Mouse (Mus musculus) hindbrain, embryonic 16.5 days (tissue): ENCODE data around the gene Tmem63c. TPM values are rescaled to one million over a fixed set of nuclear protein-coding genes. Genes with fewer than 3 reads are reported as not detected.
A peak's percentile ranks its signal among the peaks of the same experiment; 100 is the strongest.

Source experiments
- ATAC-seq: fragments of 200-750 bp; cut with Nextera tagmentation; 2 replicates; pipeline ENCODE4 v1.8.0; 2017; ENCODE audit warnings: moderate TSS enrichment, moderate library complexity
- H3K27ac ChIP-seq: fragments of 300-500 bp; sonication (generic); 2 replicates; pipeline ENCODE4 v1.5.1; 2014; ENCODE audit warnings: low read depth, mild to moderate bottlenecking, control low read depth, low read length, moderate library complexity
- H3K27me3 ChIP-seq: fragments of 300-500 bp; sonication (generic); replicated peaks from 2 replicates; pipeline ENCODE4 v1.6.1; 2014; ENCODE audit warnings: low read length; ENCODE audit not compliant: control insufficient read depth, insufficient read depth
- H3K36me3 ChIP-seq: fragments of 300-500 bp; sonication (generic); 2 replicates; pipeline ENCODE4 v1.6.1; 2014; ENCODE audit warnings: mild to moderate bottlenecking, low read length, moderate library complexity, mixed read lengths; ENCODE audit not compliant: control insufficient read depth, insufficient read depth
- H3K4me1 ChIP-seq: fragments of 300-500 bp; sonication (generic); 2 replicates; pipeline ENCODE4 v1.6.1; 2014; ENCODE audit warnings: low read depth, low read length; ENCODE audit not compliant: control insufficient read depth, insufficient read depth
- H3K4me2 ChIP-seq: fragments of 300-500 bp; sonication (generic); 2 replicates; pipeline ENCODE4 v1.6.1; 2014; ENCODE audit warnings: mild to moderate bottlenecking, low read length, control low read depth, moderate library complexity
- H3K4me3 ChIP-seq: fragments of 300-500 bp; sonication (generic); 2 replicates; pipeline ENCODE4 v1.5.1; 2014; ENCODE audit warnings: mild to moderate bottlenecking, low read length, control low read depth, moderate library complexity
- H3K9ac ChIP-seq: fragments of 300-500 bp; sonication (generic); 2 replicates; pipeline ENCODE4 v1.6.1; 2014; ENCODE audit warnings: low read depth, mild to moderate bottlenecking, control low read depth, low read length, moderate library complexity
- H3K9me3 ChIP-seq: fragments of 300-500 bp; sonication (generic); 2 replicates; pipeline ENCODE4 v1.6.1; 2014; ENCODE audit warnings: mild to moderate bottlenecking, low read length, moderate library complexity; ENCODE audit not compliant: control insufficient read depth
- WGBS: fragments of 180-500 bp; shearing (Covaris S2); extraction: QIAGEN DNeasy Blood & Tissue Kit; methylation state at CpG from one replicate; pipeline ENCODE4 v1.1.7; 2014; 5-methylcytosine and 5-hydroxymethylcytosine counted together
- polyA plus RNA-seq: library from polyadenylated mRNA; unstranded; fragments of >200 nt; fragmentation: Nextera tagmentation; extraction: Ambion mirVana; gene quantifications from 2 replicates; pipeline ENCODE4 v1.2.1, GENCODE M21; 2015

The Tmem63c gene
- polyA plus RNA-seq, 1 experiment from 2014 or later: 11.0 TPM

GRCm38 (mm10) chr12:87017041-87017440 lies 4.1 kb upstream of the Tmem63c start:
- Histone ChIP-seq H3K4me1 (no peaks in the 10 kb centered on the region), H3K9me3 (no peaks in the 10 kb centered on the region), H3K36me3 (no peaks in the 10 kb centered on the region), H3K4me2 (no peak overlapping the region), H3K9ac (no peak overlapping the region), H3K4me3 (no peak overlapping the region), H3K27ac (no peak overlapping the region), H3K27me3 (no peaks in the 10 kb centered on the region)
- ATAC-seq: no peak
- WGBS: 42% methylated on average over 3 of the region's 3 CpGs

GRCm38 (mm10) chr12:87018756-87019155 lies 2.4 kb upstream of the Tmem63c start:
- no peak for ATAC-seq
- Histone ChIP-seq H3K27me3 (no peaks in the 10 kb centered on the region), H3K27ac (no peak overlapping the region), H3K4me1 (no peaks in the 10 kb centered on the region), H3K4me2 (no peak overlapping the region), H3K9ac (no peak overlapping the region), H3K36me3 (no peaks in the 10 kb centered on the region), H3K4me3 (no peak overlapping the region), H3K9me3 (no peaks in the 10 kb centered on the region)
- WGBS: 80% methylated on average over 2 of the region's 2 CpGs

GRCm38 (mm10) chr12:87022006-87022405 lies 866 bp downstream of the Tmem63c start:
- no peak overlapping the region for H3K9ac ChIP-seq
- no peak for ATAC-seq
- H3K27me3 ChIP-seq: no peaks in the 10 kb centered on the region

GRCm38 (mm10) chr12:87023456-87023855 lies 2.3 kb downstream of the Tmem63c start:
- no peaks in the 10 kb centered on the region for H3K27me3 ChIP-seq
- no peaks in the 10 kb centered on the region for H3K9me3 ChIP-seq
- no peaks in the 10 kb centered on the region for H3K36me3 ChIP-seq
- H3K9ac ChIP-seq: no peak overlapping the region
- H3K4me2 ChIP-seq: no peak overlapping the region
- no peak overlapping the region for H3K4me3 ChIP-seq
- peaks cover 8% of the 10 kb centered on the region for H3K4me1 ChIP-seq
- WGBS: 74% methylated on average over 3 of the region's 3 CpGs
- no peak for ATAC-seq
- no peak overlapping the region for H3K27ac ChIP-seq

More at GRCm38 (mm10) chr12:87022006-87022405, 866 bp downstream of the Tmem63c start:
- WGBS: 81% methylated on average over 2 of the region's 2 CpGs
- Histone ChIP-seq H3K36me3 (no peaks in the 10 kb centered on the region), H3K27ac (no peak overlapping the region), H3K9me3 (no peaks in the 10 kb centered on the region), H3K4me1 (no peaks in the 10 kb centered on the region; the same call in 1 of the 2 replicates), H3K4me2 (no peak overlapping the region), H3K4me3 (no peak overlapping the region)

GRCm38 (mm10) chr12:87026109-87026870 lies 5.2 kb downstream of the Tmem63c start:
- H3K4me1 ChIP-seq: peaks cover 8% of the 10 kb centered on the region
- no peaks in the 10 kb centered on the region for H3K36me3 ChIP-seq
- H3K27me3 ChIP-seq: no peaks in the 10 kb centered on the region
- H3K27ac ChIP-seq: peak overlapping the region; percentile 82
- no peaks in the 10 kb centered on the region for H3K9me3 ChIP-seq
- peak; percentile 81 for ATAC-seq
- peak overlapping the region; percentile 57 for H3K4me3 ChIP-seq
- WGBS: 4% methylated on average over 30 of the region's 30 CpGs
- peak overlapping the region; percentile 84 for H3K9ac ChIP-seq
- H3K4me2 ChIP-seq: peak overlapping the region; percentile 65

- H3K36me3 ChIP-seq: no peaks in the 10 kb centered on the region
- no peak; the same call in 1 of the 2 replicates for ATAC-seq
- H3K27me3 ChIP-seq: no peaks in the 10 kb centered on the region
- H3K9me3 ChIP-seq: no peaks in the 10 kb centered on the region
- peak overlapping the region; percentile 65 for H3K4me2 ChIP-seq
- peaks cover 8% of the 10 kb centered on the region for H3K4me1 ChIP-seq
- peak overlapping the region; percentile 57 for H3K4me3 ChIP-seq
- H3K9ac ChIP-seq: peak overlapping the region; percentile 84
- 16% methylated on average over 7 of the region's 8 CpGs for WGBS
- peak overlapping the region; percentile 82 for H3K27ac ChIP-seq
Measured at GRCm38 (mm10) chr12:87026871-87027240, 5.7 kb downstream of the Tmem63c start.

- no peak for ATAC-seq
- H3K4me1 ChIP-seq: peaks cover 8% of the 10 kb centered on the region
- no peaks in the 10 kb centered on the region for H3K36me3 ChIP-seq
- H3K4me3 ChIP-seq: peak overlapping the region; percentile 57
- 54% methylated on average over 5 of the region's 5 CpGs for WGBS
- H3K27ac ChIP-seq: no peak overlapping the region
- H3K9me3 ChIP-seq: no peaks in the 10 kb centered on the region
- peak overlapping the region; percentile 65 for H3K4me2 ChIP-seq
- H3K27me3 ChIP-seq: no peaks in the 10 kb centered on the region
- peak overlapping the region; percentile 36; the same call in 1 of the 2 replicates for H3K9ac ChIP-seq
Measured at GRCm38 (mm10) chr12:87027391-87027790, 6.3 kb downstream of the Tmem63c start.

GRCm38 (mm10) chr12:87028068-87028467 lies 6.9 kb downstream of the Tmem63c start:
- no peak for ATAC-seq
- H3K9ac ChIP-seq: peak overlapping the region; percentile 36; the same call in 1 of the 2 replicates
- peak overlapping the region; percentile 65 for H3K4me2 ChIP-seq
- no peaks in the 10 kb centered on the region for H3K27me3 ChIP-seq
- WGBS: 67% methylated on average over 2 of the region's 2 CpGs
- no peaks in the 10 kb centered on the region for H3K9me3 ChIP-seq
- H3K27ac ChIP-seq: no peak overlapping the region
- H3K4me1 ChIP-seq: peaks cover 8% of the 10 kb centered on the region
- H3K4me3 ChIP-seq: 0 out of 2 replicates have a peak overlapping the region, but pooled peaks have one; percentile 5
- no peaks in the 10 kb centered on the region for H3K36me3 ChIP-seq

GRCm38 (mm10) chr12:87029251-87029976 lies 8.3 kb downstream of the Tmem63c start:
- no peaks in the 10 kb centered on the region for H3K27me3 ChIP-seq
- H3K9me3 ChIP-seq: no peaks in the 10 kb centered on the region
- H3K4me2 ChIP-seq: no peak overlapping the region
- 68% methylated on average over 5 of the region's 5 CpGs for WGBS
- H3K4me1 ChIP-seq: peaks cover 8% of the 10 kb centered on the region
- no peak overlapping the region for H3K27ac ChIP-seq
- no peaks in the 10 kb centered on the region for H3K36me3 ChIP-seq
- H3K4me3 ChIP-seq: no peak overlapping the region
- ATAC-seq: no peak
- no peak overlapping the region for H3K9ac ChIP-seq
